Mouse (Mus musculus) CH12.LX (cell line): ENCODE measurements around the gene Bspry. TPM values are rescaled to one million over a fixed set of nuclear protein-coding genes. Genes with fewer than 3 reads are reported as not detected.
A peak's percentile ranks its signal among the peaks of the same experiment; 100 is the strongest.

Experiments used
- DNase-seq: peaks from one replicate; pipeline ENCODE4 v3.0.0-alpha.2; 2013; ENCODE audit errors: extremely low read depth
- H3K27ac ChIP-seq: 2 replicates; pipeline ENCODE4 v1.5.1; 2012; ENCODE audit warnings: low read depth, mild to moderate bottlenecking, control low read depth, moderate library complexity; ENCODE audit not compliant: insufficient read depth
- H3K27me3 ChIP-seq: replicated peaks from 2 replicates; pipeline ENCODE3; 2012; ENCODE audit warnings: inconsistent platforms
- H3K36me3 ChIP-seq, 2 experiments: replicated peaks in 1 of 2; 2 replicates each; pipeline versions ENCODE3 to v1.6.1; 2012; ENCODE audit warnings: inconsistent platforms in 1 of 2, low read length in 1 of 2, mild to moderate bottlenecking in 1 of 2, mixed read lengths in 1 of 2, moderate library complexity in 1 of 2; ENCODE audit not compliant: control insufficient read depth in 1 of 2, insufficient read depth in 1 of 2
- H3K4me1 ChIP-seq, 2 experiments: 2 replicates each; pipeline ENCODE4 v1.6.1; 2012; ENCODE audit warnings: inconsistent platforms in 1 of 2, moderate library complexity in 1 of 2; ENCODE audit not compliant: insufficient read depth in 2 of 2, control insufficient read depth in 1 of 2
- H3K4me2 ChIP-seq: 2 replicates; pipeline ENCODE4 v1.6.1; 2012; ENCODE audit warnings: low read depth, mild to moderate bottlenecking, control low read depth; ENCODE audit not compliant: poor library complexity, insufficient read depth, severe bottlenecking
- H3K4me3 ChIP-seq, 3 experiments: fragments of 150-350 bp in 1 of 3; sonication (generic) in 1 of 3; replicated peaks in 1 of 3; 2 replicates each; pipeline versions ENCODE3 to v1.5.1; 2011 to 2012; ENCODE audit warnings: low read depth in 2 of 3, low read length in 2 of 3, mild to moderate bottlenecking in 2 of 3, moderate library complexity in 2 of 3, control low read depth in 1 of 3, improper control_type of control experiment in 1 of 3, inconsistent platforms in 1 of 3, mixed read lengths in 1 of 3; ENCODE audit not compliant: poor library complexity in 1 of 3
- H3K79me2 ChIP-seq: replicated peaks from 2 replicates; pipeline ENCODE4 v1.6.1; 2012; ENCODE audit warnings: mild to moderate bottlenecking, moderate library complexity; ENCODE audit not compliant: control insufficient read depth, poor library complexity, insufficient read depth, severe bottlenecking; ENCODE audit errors: extremely low read depth
- H3K9ac ChIP-seq: 2 replicates; pipeline ENCODE4 v1.6.1; 2012; ENCODE audit warnings: low read depth, mild to moderate bottlenecking, control low read depth, moderate library complexity; ENCODE audit not compliant: insufficient read depth
- H3K9me3 ChIP-seq: replicated peaks from 2 replicates; pipeline ENCODE3; 2012; ENCODE audit warnings: low read length, inconsistent platforms, mixed read lengths
- CTCF ChIP-seq, 2 experiments: IDR thresholded peaks in 1 of 2; conservative IDR thresholded peaks in 1 of 2; 2 replicates each; pipeline ENCODE4 v1.5.1; 2011 to 2012; ENCODE audit warnings: low read depth in 2 of 2, low read length in 2 of 2, improper control_type of control experiment in 1 of 2, inconsistent platforms in 1 of 2, mild to moderate bottlenecking in 1 of 2, moderate library complexity in 1 of 2
- ELF1 ChIP-seq: IDR thresholded peaks from 2 replicates; pipeline ENCODE4 v1.6.1; 2014; ENCODE audit warnings: low read depth, mild to moderate bottlenecking, inconsistent platforms, low read length, improper control_type of control experiment
- EP300 ChIP-seq: IDR thresholded peaks from 2 replicates; pipeline ENCODE4 v1.6.1; 2011; ENCODE audit warnings: low read length, improper control_type of control experiment
- KAT2A ChIP-seq: IDR thresholded peaks from 2 replicates; pipeline ENCODE4 v1.6.1; 2012; ENCODE audit warnings: low read length, improper control_type of control experiment, inconsistent platforms; ENCODE audit not compliant: insufficient replicate concordance
- MAFK ChIP-seq: IDR thresholded peaks from 2 replicates; pipeline ENCODE4 v1.6.1; 2011; ENCODE audit warnings: low read length, improper control_type of control experiment; ENCODE audit not compliant: insufficient replicate concordance
- MEF2A ChIP-seq: IDR thresholded peaks from 2 replicates; pipeline ENCODE4 v1.6.1; 2014; ENCODE audit warnings: low read depth, mild to moderate bottlenecking, inconsistent platforms, low read length, improper control_type of control experiment, borderline replicate concordance
- POLR2AphosphoS2 ChIP-seq: IDR thresholded peaks from 2 replicates; pipeline ENCODE4 v1.6.1; 2011; ENCODE audit warnings: low read depth, low read length, improper control_type of control experiment
- RAD21 ChIP-seq: IDR thresholded peaks from 2 replicates; pipeline ENCODE4 v1.6.1; 2011; ENCODE audit warnings: low read depth, mild to moderate bottlenecking, low read length, improper control_type of control experiment, moderate library complexity
- SMC3 ChIP-seq: IDR thresholded peaks from 2 replicates; pipeline ENCODE4 v1.6.1; 2011; ENCODE audit warnings: low read depth, low read length, improper control_type of control experiment
- TCF12 ChIP-seq: IDR thresholded peaks from 2 replicates; pipeline ENCODE4 v1.6.1; 2014; ENCODE audit warnings: low read depth, mild to moderate bottlenecking, inconsistent platforms, low read length, improper control_type of control experiment
- USF1 ChIP-seq: IDR thresholded peaks from 2 replicates; pipeline ENCODE4 v1.6.1; 2014; ENCODE audit warnings: low read depth, mild to moderate bottlenecking, inconsistent platforms, low read length, improper control_type of control experiment
- ZKSCAN1 ChIP-seq: IDR thresholded peaks from 2 replicates; pipeline ENCODE4 v1.6.1; 2012; ENCODE audit warnings: low read depth, inconsistent platforms, low read length, improper control_type of control experiment, borderline replicate concordance
- ZNF384 ChIP-seq: IDR thresholded peaks from 2 replicates; pipeline ENCODE4 v1.6.1; 2012; ENCODE audit warnings: low read depth, low read length, improper control_type of control experiment, inconsistent platforms
- dilution Hi-C: fragments of 300-500 bp; cut with MboI; formaldehyde crosslinking; loops from 2 replicates; pipeline ENCODE4 v1.14.3; 2020; ENCODE audit warnings: low sequenced_read_pairs; ENCODE audit not compliant: extremely low pct_unique_long_range_greater_than_20kb, extremely low pct_ligation_motif_present
- in situ Hi-C: fragments of 300-500 bp; cut with MboI; formaldehyde crosslinking; loops from 3 replicates; pipeline ENCODE4 v1.14.3; 2019; ENCODE audit warnings: low sequenced_read_pairs, low pct_ligation_motif_present, low pct_unique_long_range_greater_than_20kb, mixed read lengths
- polyA plus RNA-seq: library from polyadenylated mRNA; unstranded; fragments of >175 nt; gene quantifications from 2 replicates; pipeline ENCODE4 v1.2.1, GENCODE M21; 2012; ENCODE audit warnings: low read depth; ENCODE audit not compliant: insufficient read length
- total RNA-seq, 2 experiments: library from RNA; depleted of rRNA; stranded (reverse); fragments of 300-350 nt in 1 of 2; fragments of >200 nt in 1 of 2; gene quantifications; 2 replicates each; pipeline ENCODE4 v1.2.3; 2012 to 2014

Bspry gene
- total and polyA plus RNA-seq, 3 experiments, result 0.86 to 1.2 (median 1.1) TPM

DNA sequence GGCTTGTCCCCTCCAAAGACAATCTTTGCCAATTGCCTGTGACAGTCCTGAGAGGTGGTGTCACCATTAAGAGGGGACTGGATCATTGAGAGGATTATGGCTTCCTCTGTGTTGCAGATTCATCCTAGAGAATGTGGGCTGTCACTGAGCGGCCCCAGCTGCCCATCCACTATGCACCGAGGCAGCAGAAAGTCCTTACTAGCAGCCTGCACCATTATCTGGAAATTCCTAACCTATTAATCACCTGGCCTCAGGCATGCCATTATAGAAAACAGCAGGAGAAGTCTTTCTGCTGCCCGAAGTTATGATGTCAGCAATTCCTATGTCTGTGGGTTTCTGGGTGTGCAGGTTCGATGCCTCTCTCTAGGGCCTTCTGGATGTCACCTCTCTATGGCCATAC, 38.9 kb upstream of the Bspry start:
- H3K27ac ChIP-seq, result no peak overlapping the region
- peaks cover 0 to 12% of the 10 kb centered on the region in 2 experiments; a peak in 2 of 4 replicates for H3K4me1 ChIP-seq
- H3K36me3 ChIP-seq, result no peaks in the 10 kb centered on the region
- no peaks in the 10 kb centered on the region for H3K79me2 ChIP-seq
- no peak overlapping the region for H3K4me3 ChIP-seq
- in situ Hi-C loops, result no loop called here
- no peak overlapping the region for H3K4me2 ChIP-seq
- H3K9me3 ChIP-seq, result peaks cover 3% of the 10 kb centered on the region
- no peaks in the 10 kb centered on the region for H3K27me3 ChIP-seq
- H3K9ac ChIP-seq, result no peak overlapping the region
- DNase-seq, result no peak
- dilution Hi-C loops, result no loop called here
- TF ChIP-seq KAT2A, result no peak
- no peak for TF ChIP-seq ZKSCAN1
- no peak for TF ChIP-seq POLR2AphosphoS2
- no peak for TF ChIP-seq MAFK
- TF ChIP-seq SMC3, result no peak
- no peak for TF ChIP-seq ZNF384
- TF ChIP-seq, all 38 proteins: peak for 0

GRCm38 (mm10) chr4:62454995-62455394, 24.9 kb upstream of the Bspry start:
- Histone ChIP-seq H3K4me1 (peaks cover 2 to 8% of the 10 kb centered on the region in 2 experiments), H3K36me3 (peaks cover 0 to 10% of the 10 kb centered on the region in 2 experiments), H3K4me3 (no peak overlapping the region), H3K9me3 (no peaks in the 10 kb centered on the region), H3K27me3 (no peaks in the 10 kb centered on the region), H3K9ac (no peak overlapping the region), H3K27ac (no peak overlapping the region), H3K4me2 (no peak overlapping the region), H3K79me2 (no peaks in the 10 kb centered on the region)
- TF ChIP-seq SMC3, result peak; percentile 79
- TF ChIP-seq ELF1, result no peak
- peak; percentile 58 to 72 for TF ChIP-seq CTCF (conservative IDR thresholded peaks at IDR 0.05 in 1 of 2, IDR thresholded peaks at IDR 0.05 in 1 of 2; ENCODE audit: low read depth in 2 of 2, low read length in 2 of 2)
- TF ChIP-seq RAD21, result peak; percentile 46
- no peak for TF ChIP-seq MAFK
- TF ChIP-seq MEF2A, result no peak
- peak; percentile 51 for DNase-seq
- dilution Hi-C loops (no loop called here), in situ Hi-C loops (loop anchor here (5.0 kb wide), 1 partner anchor 42 kb away; no protein-coding TSS in a partner anchor)

- Histone ChIP-seq H3K4me3 (no peak overlapping the region), H3K79me2 (no peaks in the 10 kb centered on the region), H3K4me2 (no peak overlapping the region), H3K27me3 (no peaks in the 10 kb centered on the region), H3K36me3 (peaks cover 4 to 25% of the 10 kb centered on the region in 2 experiments), H3K9ac (no peak overlapping the region), H3K4me1 (peaks cover 2 to 8% of the 10 kb centered on the region in 2 experiments), H3K9me3 (no peaks in the 10 kb centered on the region), H3K27ac (no peak overlapping the region)
- TF ChIP-seq USF1 (no peak), RAD21 (no peak), TCF12 (no peak), CTCF (conservative IDR thresholded peaks at IDR 0.05 in 1 of 2, IDR thresholded peaks at IDR 0.05 in 1 of 2; ENCODE audit: low read depth in 2 of 2, low read length in 2 of 2) (no peak), EP300 (no peak)
- dilution Hi-C loops (no loop called here), in situ Hi-C loops (loop anchor here (5.0 kb wide), 1 partner anchor 38 kb away; no protein-coding TSS in a partner anchor)
- DNase-seq, result no peak
These were observed 20.8 kb upstream of the Bspry start for GRCm38 (mm10) chr4:62459081-62459480.
